Mouse (Mus musculus) lung, postnatal 0 days (tissue): Measurements from ENCODE around the gene 4930519P11Rik.

Experiments
- CTCF ChIP-seq: IDR thresholded peaks from 2 replicates; pipeline ENCODE4 v1.5.1; 2016; ENCODE audit warnings: antibody characterized with exemption, mild to moderate bottlenecking
- EP300 ChIP-seq: IDR thresholded peaks from 2 replicates; pipeline ENCODE4 v1.6.1; 2016; ENCODE audit warnings: antibody characterized with exemption, mild to moderate bottlenecking, control low read depth

- TF ChIP-seq EP300, result no peak
- TF ChIP-seq CTCF, result no peak
Measured at GRCm38 (mm10) chr2:154659531-154660074, 46.4 kb upstream of the 4930519P11Rik start.
